Mouse (Mus musculus) heart, postnatal 0 days (tissue): ENCODE results near the gene Ncs1.

Source experiments
- CTCF ChIP-seq: IDR thresholded peaks from 2 replicates; pipeline ENCODE4 v1.5.1; 2016; ENCODE audit warnings: antibody characterized with exemption, control low read depth, low read depth
- EP300 ChIP-seq: IDR thresholded peaks from 2 replicates; pipeline ENCODE4 v1.6.1; 2016; ENCODE audit warnings: antibody characterized with exemption, low read depth

- TF ChIP-seq CTCF (no peak), EP300 (no peak)
These were observed 32.9 kb downstream of the Ncs1 start for GRCm38 (mm10) chr2:31278483-31278882.
